Mouse (Mus musculus) spleen, postnatal 36 days (tissue): ENCODE data around the gene Pramel7.
"Not testable (repeated sequence)": the region's sequence is repeated elsewhere in the genome, so short reads cannot be mapped to it uniquely, and the experiment has no call there.

Experiments used
- DNase-seq, 2 experiments: peaks; one replicate each; pipeline ENCODE4 v3.0.0; 2022; ENCODE audit warnings: low spot score in 2 of 2, mixed read lengths in 1 of 2

Pramel7 gene

GRCm38 (mm10) chr2:87496993-87497392 lies at the start of gene Pramel7:
TSS of gene Pramel7 (minus strand) at chr2:87497093.
- not testable (repeated sequence) for DNase-seq

- no peak for DNase-seq
Observed at GRCm38 (mm10) chr2:87545442-87545841, 48.5 kb upstream of the Pramel7 start, which contains the start of gene Olfr1128. TSS of gene Olfr1128 (minus strand) at chr2:87545542.

GRCm38 (mm10) chr2:87534826-87535225 lies 37.9 kb upstream of the Pramel7 start:
- no peak for DNase-seq

- DNase-seq, result no peak
Observed at GRCm38 (mm10) chr2:87531496-87531895, 34.6 kb upstream of the Pramel7 start, which contains the start of gene Olfr153. TSS of gene Olfr153 (plus strand) at chr2:87531796.

GRCm38 (mm10) chr2:87525899-87526616 lies 29.2 kb upstream of the Pramel7 start:
- not testable (repeated sequence) for DNase-seq

- DNase-seq, result no peak
Observed at GRCm38 (mm10) chr2:87520651-87521050, 23.8 kb upstream of the Pramel7 start.

GRCm38 (mm10) chr2:87516581-87516980 lies 19.7 kb upstream of the Pramel7 start:
- no peak for DNase-seq

- no peak for DNase-seq
Observed at GRCm38 (mm10) chr2:87515457-87516060, 18.7 kb upstream of the Pramel7 start.

GRCm38 (mm10) chr2:87515046-87515445 lies 18.2 kb upstream of the Pramel7 start:
- no peak for DNase-seq

GRCm38 (mm10) chr2:87506265-87506664 lies 9.4 kb upstream of the Pramel7 start, which contains the start of gene Pramel6:
TSS of gene Pramel6 (plus strand) at chr2:87506565.
- DNase-seq, result no peak

- no peak for DNase-seq
Observed at GRCm38 (mm10) chr2:87482276-87482675, 14.6 kb downstream of the Pramel7 start.

- no peak for DNase-seq
Observed at GRCm38 (mm10) chr2:87481158-87481557, 15.7 kb downstream of the Pramel7 start.

- no peak for DNase-seq
Observed at GRCm38 (mm10) chr2:87480207-87480606, 16.7 kb downstream of the Pramel7 start.

GRCm38 (mm10) chr2:87461769-87462168 lies 35.1 kb downstream of the Pramel7 start:
- DNase-seq, result no peak

- DNase-seq, result no peak
Observed at GRCm38 (mm10) chr2:87453662-87454061, 43.2 kb downstream of the Pramel7 start, which contains the start of gene Olfr1126. TSS of gene Olfr1126 (plus strand) at chr2:87453962.
